Mouse (Mus musculus): ENCODE results near the gene Brinp1. TPM values are rescaled to one million over a fixed set of nuclear protein-coding genes. Genes with fewer than 3 reads are reported as not detected.

The Brinp1 gene
- total RNA-seq, 1 experiment, result 0.80 TPM

- Histone ChIP-seq H3K9me3 (ENCODE audit: control insufficient read depth, insufficient read depth, low read depth, low read length) (no peaks in the 10 kb centered on the region), H3K4me3 (ENCODE audit: insufficient read depth in 1 of 2, low read depth in 1 of 2, low read length in 2 of 2, poor library complexity in 1 of 2, severe bottlenecking in 1 of 2) (no peak overlapping the region), H3K27ac (ENCODE audit: insufficient read depth, low read depth, low read length, poor library complexity, severe bottlenecking) (no peak overlapping the region), H3K4me1 (ENCODE audit: control insufficient read depth in 2 of 2, insufficient read depth in 2 of 2, low read length in 2 of 2, poor library complexity in 1 of 2) (no peaks in the 10 kb centered on the region), H3K36me3 (ENCODE audit: control insufficient read depth, insufficient read depth, low read length, poor library complexity, severe bottlenecking) (no peaks in the 10 kb centered on the region), H3K9ac (ENCODE audit: insufficient read depth, low read depth, low read length, poor library complexity, severe bottlenecking) (no peak overlapping the region)
- DNase-seq (ENCODE audit: low read depth, low spot score), result no peak
- in situ Hi-C loops (cut with MboI; ENCODE audit: low sequenced_read_pairs in 2 of 2, unreplicated experiment in 2 of 2), result no loop called here
- TF ChIP-seq ZNF384 (IDR thresholded peaks at IDR 0.05; ENCODE audit: low read depth, low read length) (no peak), ZC3H11A (IDR thresholded peaks at IDR 0.05; ENCODE audit: borderline replicate concordance, low read depth, low read length) (no peak), MAFK (IDR thresholded peaks at IDR 0.05; ENCODE audit: insufficient read depth, low read depth, low read length) (no peak), CHD2 (IDR thresholded peaks at IDR 0.05; ENCODE audit: low read depth, low read length) (no peak), HCFC1 (IDR thresholded peaks at IDR 0.05; ENCODE audit: borderline replicate concordance, insufficient read depth, low read length) (no peak)
Measured at GRCm38 (mm10) chr4:68787642-68788041, 166.6 kb downstream of the Brinp1 start.

DNA sequence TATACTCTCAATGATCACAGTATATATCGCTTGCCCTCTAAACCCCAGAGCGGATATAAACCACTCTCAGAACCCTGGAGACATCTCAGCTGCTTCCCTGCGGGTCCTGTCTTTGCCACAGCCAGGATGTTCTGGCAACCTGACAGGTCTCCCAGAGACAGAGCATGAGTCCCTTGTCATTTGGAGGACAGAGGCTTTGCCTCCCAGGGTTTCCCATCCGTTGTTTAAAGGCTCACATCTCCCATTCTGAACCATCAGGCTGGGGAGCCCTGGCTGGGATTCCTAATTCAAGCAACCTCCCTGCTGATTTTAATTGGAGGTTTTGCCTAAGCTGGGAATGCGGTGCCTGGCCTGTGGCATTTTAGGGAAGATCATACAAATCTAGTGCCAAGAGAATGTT, 185.9 kb downstream of the Brinp1 start:
- DNase-seq (ENCODE audit: low read depth, low spot score), result no peak
- no peak overlapping the region for H3K9ac ChIP-seq (ENCODE audit: insufficient read depth, low read depth, low read length, poor library complexity, severe bottlenecking)
- no peak overlapping the region for H3K27ac ChIP-seq (ENCODE audit: insufficient read depth, low read depth, low read length, poor library complexity, severe bottlenecking)
- no peaks in the 10 kb centered on the region for H3K36me3 ChIP-seq (ENCODE audit: control insufficient read depth, insufficient read depth, low read length, poor library complexity, severe bottlenecking)
- no peaks in the 10 kb centered on the region for H3K4me1 ChIP-seq (ENCODE audit: control insufficient read depth in 2 of 2, insufficient read depth in 2 of 2, low read length in 2 of 2, poor library complexity in 1 of 2)
- H3K9me3 ChIP-seq (ENCODE audit: control insufficient read depth, insufficient read depth, low read depth, low read length), result no peaks in the 10 kb centered on the region
- TF ChIP-seq HCFC1 (IDR thresholded peaks at IDR 0.05; ENCODE audit: borderline replicate concordance, insufficient read depth, low read length) (no peak), ZC3H11A (IDR thresholded peaks at IDR 0.05; ENCODE audit: borderline replicate concordance, low read depth, low read length) (no peak), ZNF384 (IDR thresholded peaks at IDR 0.05; ENCODE audit: low read depth, low read length) (no peak), MAFK (IDR thresholded peaks at IDR 0.05; ENCODE audit: insufficient read depth, low read depth, low read length) (no peak), CHD2 (IDR thresholded peaks at IDR 0.05; ENCODE audit: low read depth, low read length) (no peak)
- H3K4me3 ChIP-seq (ENCODE audit: insufficient read depth in 1 of 2, low read depth in 1 of 2, low read length in 2 of 2, poor library complexity in 1 of 2, severe bottlenecking in 1 of 2), result no peak overlapping the region
- in situ Hi-C loops (cut with MboI; ENCODE audit: low sequenced_read_pairs in 2 of 2, unreplicated experiment in 2 of 2), result no loop called here

DNA sequence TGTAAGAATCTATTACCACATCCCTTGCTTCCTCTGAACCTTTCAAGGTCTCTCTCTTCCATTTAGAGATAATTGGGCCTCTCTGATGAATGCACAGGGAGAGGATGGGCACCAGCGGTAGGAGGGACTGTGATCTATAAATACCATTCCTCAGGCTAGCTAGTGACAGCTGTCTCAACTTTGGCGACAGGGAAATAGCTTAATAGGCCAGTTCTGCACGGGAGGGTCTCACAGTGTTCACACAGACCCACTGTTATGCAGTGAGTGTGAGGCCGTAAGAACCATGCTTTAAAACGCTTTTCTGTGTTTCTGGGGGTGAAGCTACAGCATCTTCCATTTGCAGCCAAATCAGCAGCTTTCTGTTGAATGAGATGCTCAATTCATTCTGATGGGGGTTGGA, 186.8 kb downstream of the Brinp1 start:
- TF ChIP-seq HCFC1 (IDR thresholded peaks at IDR 0.05; ENCODE audit: borderline replicate concordance, insufficient read depth, low read length) (no peak), MAFK (IDR thresholded peaks at IDR 0.05; ENCODE audit: insufficient read depth, low read depth, low read length) (no peak), ZNF384 (IDR thresholded peaks at IDR 0.05; ENCODE audit: low read depth, low read length) (no peak), CHD2 (IDR thresholded peaks at IDR 0.05; ENCODE audit: low read depth, low read length) (no peak), ZC3H11A (IDR thresholded peaks at IDR 0.05; ENCODE audit: borderline replicate concordance, low read depth, low read length) (no peak)
- in situ Hi-C loops (cut with MboI; ENCODE audit: low sequenced_read_pairs in 2 of 2, unreplicated experiment in 2 of 2), result no loop called here

DNA sequence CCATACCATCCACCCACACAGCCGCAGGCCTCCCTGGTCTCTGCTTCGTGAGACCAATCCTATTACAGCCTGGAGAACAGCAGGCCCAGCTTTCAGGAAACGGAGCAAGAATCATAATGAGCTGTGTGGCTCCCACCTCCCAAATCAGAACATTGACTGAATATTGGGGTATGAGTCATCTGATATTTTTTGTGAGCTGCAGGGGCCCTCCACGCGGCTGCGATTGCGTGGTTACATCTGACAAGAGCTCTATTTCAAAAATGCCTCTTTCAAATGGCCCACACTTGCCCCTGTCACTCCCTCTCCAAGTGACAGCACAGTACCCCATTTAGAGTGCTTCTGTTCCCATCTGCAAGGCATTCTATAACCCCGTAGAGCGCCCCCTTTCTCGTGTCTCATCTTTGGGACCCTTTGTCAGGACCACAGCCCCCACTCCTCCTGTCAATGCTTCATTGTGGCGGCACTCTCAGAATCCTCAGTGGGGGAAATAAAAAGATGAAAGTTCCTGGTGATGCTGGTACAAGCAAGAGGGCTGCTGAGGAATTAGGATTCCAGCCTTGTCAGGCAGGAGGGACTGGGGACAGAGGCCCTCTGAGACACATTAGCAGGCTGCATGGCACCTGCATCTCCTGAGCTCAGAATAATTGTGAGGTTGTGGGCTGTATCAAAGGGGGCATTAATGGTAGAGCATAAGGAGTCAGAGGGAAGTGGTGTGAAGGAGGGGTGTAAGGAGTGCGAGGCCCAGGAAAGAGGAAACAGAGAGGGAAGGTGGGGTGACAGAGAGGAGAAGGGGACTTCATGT, 188.2 kb downstream of the Brinp1 start:
- in situ Hi-C loops (cut with MboI; ENCODE audit: low sequenced_read_pairs in 2 of 2, unreplicated experiment in 2 of 2), result no loop called here
- no peaks in the 10 kb centered on the region for H3K36me3 ChIP-seq (ENCODE audit: control insufficient read depth, insufficient read depth, low read length, poor library complexity, severe bottlenecking)
- H3K9ac ChIP-seq (ENCODE audit: insufficient read depth, low read depth, low read length, poor library complexity, severe bottlenecking), result no peak overlapping the region
- no peaks in the 10 kb centered on the region for H3K4me1 ChIP-seq (ENCODE audit: control insufficient read depth in 2 of 2, insufficient read depth in 2 of 2, low read length in 2 of 2, poor library complexity in 1 of 2)
- no peaks in the 10 kb centered on the region for H3K9me3 ChIP-seq (ENCODE audit: control insufficient read depth, insufficient read depth, low read depth, low read length)
- H3K4me3 ChIP-seq (ENCODE audit: insufficient read depth in 1 of 2, low read depth in 1 of 2, low read length in 2 of 2, poor library complexity in 1 of 2, severe bottlenecking in 1 of 2), result no peak overlapping the region
- no peak overlapping the region for H3K27ac ChIP-seq (ENCODE audit: insufficient read depth, low read depth, low read length, poor library complexity, severe bottlenecking)
- no peak for DNase-seq (ENCODE audit: low read depth, low spot score)
- no peak for TF ChIP-seq ZC3H11A (IDR thresholded peaks at IDR 0.05; ENCODE audit: borderline replicate concordance, low read depth, low read length)
- TF ChIP-seq HCFC1 (IDR thresholded peaks at IDR 0.05; ENCODE audit: borderline replicate concordance, insufficient read depth, low read length), result no peak
- no peak for TF ChIP-seq CHD2 (IDR thresholded peaks at IDR 0.05; ENCODE audit: low read depth, low read length)
- no peak for TF ChIP-seq ZNF384 (IDR thresholded peaks at IDR 0.05; ENCODE audit: low read depth, low read length)
- TF ChIP-seq MAFK (IDR thresholded peaks at IDR 0.05; ENCODE audit: insufficient read depth, low read depth, low read length), result no peak

More for the DNA sequence above, 186.8 kb downstream of the Brinp1 start:
- DNase-seq (ENCODE audit: low read depth, low spot score), result no peak
- Histone ChIP-seq H3K4me3 (ENCODE audit: insufficient read depth in 1 of 2, low read depth in 1 of 2, low read length in 2 of 2, poor library complexity in 1 of 2, severe bottlenecking in 1 of 2) (no peak overlapping the region), H3K4me1 (ENCODE audit: control insufficient read depth in 2 of 2, insufficient read depth in 2 of 2, low read length in 2 of 2, poor library complexity in 1 of 2) (no peaks in the 10 kb centered on the region), H3K27ac (ENCODE audit: insufficient read depth, low read depth, low read length, poor library complexity, severe bottlenecking) (no peak overlapping the region), H3K9ac (ENCODE audit: insufficient read depth, low read depth, low read length, poor library complexity, severe bottlenecking) (no peak overlapping the region), H3K9me3 (ENCODE audit: control insufficient read depth, insufficient read depth, low read depth, low read length) (no peaks in the 10 kb centered on the region), H3K36me3 (ENCODE audit: control insufficient read depth, insufficient read depth, low read length, poor library complexity, severe bottlenecking) (no peaks in the 10 kb centered on the region)
